27 mouse cellular contexts compared by ENCODE assay signal in the genomic region with DNA sequence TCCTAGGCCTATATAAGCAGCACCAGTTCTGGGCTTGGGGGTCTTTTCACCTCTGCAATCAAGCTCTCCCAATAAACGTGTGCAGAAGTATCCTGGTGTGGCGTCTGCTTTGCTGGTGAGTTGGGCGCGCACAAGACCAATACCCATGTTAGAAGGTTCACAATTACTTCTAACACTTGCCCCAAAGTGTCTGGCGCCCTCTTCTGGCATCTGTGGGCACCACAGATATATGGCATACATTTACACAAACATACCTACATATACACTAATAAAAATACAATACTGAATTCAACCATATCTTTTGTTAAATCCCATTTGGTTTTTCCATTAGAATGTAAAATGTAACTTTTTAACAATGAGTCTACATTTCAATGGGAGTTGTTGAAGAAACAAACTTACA. TPM values are rescaled to one million over a fixed set of nuclear protein-coding genes. Genes with fewer than 3 reads are reported as not detected.
A peak's percentile ranks its signal among the peaks of the same experiment; 100 is the strongest.
DNase-seq lines count a peak whose midpoint lies in the region; ATAC-seq and TF ChIP-seq lines count a peak whose summit lies in the region.
"Had no signal": no experiment of that assay in that cellular context is flagged by ENCODE, and none has a peak within 500 bp of the region (broad histone marks: within the 10 kb centered on the region; RNA-seq: fewer than 3 reads in every experiment).

No protein-coding gene starts in this region.

- DNase-seq in liver, embryonic 14.5 days (ENCODE audit: low read depth in 3 of 3, low spot score in 3 of 3), result no peak
- DNase-seq in 416B (ENCODE audit: low read depth) (peak; percentile 26), A20 (ENCODE audit: low read depth, low spot score) (peak; percentile 24), R1 (ENCODE audit: low read depth, low spot score) (peak; percentile 50)
- DNase-seq in embryonic facial prominence, embryonic 10.5 days (ENCODE audit: low spot score), result no peak
- no peak for DNase-seq in cerebellum, postnatal 14 days
- DNase-seq: cerebellum, adult 2 months; cerebellum, postnatal 36 days; gastrocnemius, postnatal 10 days; heart, adult 18-20 months; heart, postnatal 10 days; kidney, adult 18-20 months; kidney, postnatal 4 days; lung, adult 18-20 months; lung, postnatal 14 days; midbrain, embryonic 14.5 days; retina, postnatal 1 day; right cerebral cortex, postnatal 25 days had no signal

- no peaks in the 10 kb centered on the region for H3K36me3 ChIP-seq in liver, embryonic 14.5 days (replicated peaks; ENCODE audit: control insufficient read depth, insufficient read depth, low read depth)
- H3K36me3 ChIP-seq in liver, embryonic 12.5 days, result no peaks in the 10 kb centered on the region
- H3K36me3 ChIP-seq in embryonic facial prominence, embryonic 10.5 days (replicated peaks), result no peaks in the 10 kb centered on the region
- H3K36me3 ChIP-seq: embryonic facial prominence, embryonic 15.5 days; heart, embryonic 12.5 days; neural tube, embryonic 12.5 days had no signal

- ATAC-seq in liver, embryonic 14.5 days (ENCODE audit: insufficient read depth), result no peak
- no peak for ATAC-seq in liver, embryonic 12.5 days
- ATAC-seq in megakaryocyte-erythroid progenitor cell, adult 5-6 weeks (replicated peaks; ENCODE audit: low FRiP score, low TSS enrichment, poor library complexity, severe bottlenecking), result no peak
- ATAC-seq: forebrain, embryonic 16.5 days; hindbrain, postnatal 0 days had no signal

- TF ChIP-seq CTCF in liver, embryonic 14.5 days (IDR thresholded peaks at IDR 0.05; ENCODE audit: low read depth), result peak; percentile 50

- no peak for TF ChIP-seq EP300 in liver, embryonic 14.5 days (IDR thresholded peaks at IDR 0.05; ENCODE audit: low read depth)

- H3K4me1 ChIP-seq in liver, embryonic 14.5 days (replicated peaks; ENCODE audit: control insufficient read depth in 2 of 2, insufficient read depth in 2 of 2, low read length in 1 of 2), result no peaks in the 10 kb centered on the region
- H3K4me1 ChIP-seq in liver, embryonic 12.5 days, result no peaks in the 10 kb centered on the region
- no peaks in the 10 kb centered on the region for H3K4me1 ChIP-seq in embryonic facial prominence, embryonic 10.5 days
- H3K4me1 ChIP-seq: embryonic facial prominence, embryonic 15.5 days; heart, embryonic 12.5 days; megakaryocyte, embryonic 14.5 days; neural tube, embryonic 12.5 days had no signal

- H3K27me3 ChIP-seq in liver, embryonic 14.5 days (ENCODE audit: control insufficient read depth, insufficient read depth, low read length), result no peaks in the 10 kb centered on the region
- H3K27me3 ChIP-seq in liver, embryonic 12.5 days (replicated peaks), result no peaks in the 10 kb centered on the region
- H3K27me3 ChIP-seq in embryonic facial prominence, embryonic 10.5 days (replicated peaks; ENCODE audit: low read depth, poor library complexity, severe bottlenecking), result no peaks in the 10 kb centered on the region
- H3K27me3 ChIP-seq: embryonic facial prominence, embryonic 15.5 days; heart, embryonic 12.5 days had no signal

- H3K27ac ChIP-seq in liver, embryonic 14.5 days, result no peak overlapping the region
- no peak overlapping the region for H3K27ac ChIP-seq in liver, embryonic 12.5 days
- no peak overlapping the region for H3K27ac ChIP-seq in embryonic facial prominence, embryonic 10.5 days (replicated peaks)
- H3K27ac ChIP-seq: embryonic facial prominence, embryonic 15.5 days; hindbrain, postnatal 0 days; left cerebral cortex, adult 2 months; neural tube, embryonic 12.5 days had no signal

- H3K9me3 ChIP-seq in liver, embryonic 14.5 days (ENCODE audit: control insufficient read depth, low read length), result no peaks in the 10 kb centered on the region
- no peaks in the 10 kb centered on the region for H3K9me3 ChIP-seq in liver, embryonic 12.5 days (replicated peaks)
- peaks cover 8% of the 10 kb centered on the region for H3K9me3 ChIP-seq in embryonic facial prominence, embryonic 10.5 days
- H3K9me3 ChIP-seq: embryonic facial prominence, embryonic 15.5 days; neural tube, embryonic 12.5 days had no signal

- no peak overlapping the region for H3K4me2 ChIP-seq in liver, embryonic 14.5 days (ENCODE audit: low read depth)
- no peak overlapping the region for H3K4me2 ChIP-seq in liver, embryonic 12.5 days
- H3K4me2 ChIP-seq: embryonic facial prominence, embryonic 15.5 days; heart, embryonic 12.5 days; neural tube, embryonic 12.5 days had no signal

- 67% methylated on average over 5 of the region's 5 CpGs for WGBS in liver, embryonic 14.5 days (ENCODE audit: insufficient replicate concordance)
- WGBS in liver, embryonic 12.5 days (ENCODE audit: insufficient replicate concordance), result 68% methylated on average over 5 of the region's 5 CpGs
- 87% methylated on average over 5 of the region's 5 CpGs for WGBS in embryonic facial prominence, embryonic 10.5 days

- no peak overlapping the region for H3K4me3 ChIP-seq in liver, embryonic 14.5 days (ENCODE audit: insufficient read depth in 1 of 2, low read depth in 2 of 2, low read length in 2 of 2)
- no peak overlapping the region for H3K4me3 ChIP-seq in liver, embryonic 12.5 days
- no peak overlapping the region for H3K4me3 ChIP-seq in embryonic facial prominence, embryonic 10.5 days
- H3K4me3 ChIP-seq: embryonic facial prominence, embryonic 15.5 days; heart, embryonic 12.5 days; left cerebral cortex, adult 2 months; megakaryocyte, embryonic 14.5 days; neural tube, embryonic 12.5 days had no signal

- no peak overlapping the region for H3K9ac ChIP-seq in liver, embryonic 14.5 days (replicated peaks)
- H3K9ac ChIP-seq in liver, embryonic 12.5 days, result no peak overlapping the region
- H3K9ac ChIP-seq: embryonic facial prominence, embryonic 15.5 days; heart, embryonic 12.5 days; neural tube, embryonic 12.5 days had no signal

RNA-seq across cellular contexts. Expression of a gene that starts 18.9 kb away (rescaled TPM):
- 1.0 and 1.6 TPM in 2 replicates for polyA plus RNA-seq in liver, embryonic 14.5 days (2012; rRNA removed)
- polyA plus RNA-seq in liver, embryonic 14.5 days (2014; fragmentation: Nextera tagmentation; extraction: Ambion mirVana), result 1.9 and 2.3 TPM in 2 replicates
- 3.5 and 4.4 TPM in 2 replicates for polyA plus RNA-seq in liver, embryonic 12.5 days (2016; fragmentation: Nextera tagmentation; extraction: Ambion mirVana)
- polyA plus RNA-seq in embryonic facial prominence, embryonic 10.5 days (2016; fragmentation: Nextera tagmentation; extraction: Ambion mirVana), result 16.6 and 18.8 TPM in 2 replicates
- 7.8 and 10.1 TPM in 2 replicates for total RNA-seq in megakaryocyte-erythroid progenitor cell, adult 5-6 weeks (2014; fragmentation: Nextera tagmentation)
- total RNA-seq in megakaryocyte-erythroid progenitor cell, adult 5-6 weeks (2017), result 6.6 and 8.8 TPM in 2 replicates

RNA-seq across cellular contexts. Expression of a gene that starts 41.0 kb away (rescaled TPM):
- 3.6 and 5.0 TPM in 2 replicates for polyA plus RNA-seq in liver, embryonic 14.5 days (2012; rRNA removed)
- polyA plus RNA-seq in liver, embryonic 14.5 days (2014; fragmentation: Nextera tagmentation; extraction: Ambion mirVana), result 8.7 and 10.8 TPM in 2 replicates
- 27.1 and 27.8 TPM in 2 replicates for polyA plus RNA-seq in liver, embryonic 12.5 days (2016; fragmentation: Nextera tagmentation; extraction: Ambion mirVana)
- polyA plus RNA-seq in embryonic facial prominence, embryonic 10.5 days (2016; fragmentation: Nextera tagmentation; extraction: Ambion mirVana), result 146 and 152 TPM in 2 replicates
- 48.4 and 54.9 TPM in 2 replicates for total RNA-seq in megakaryocyte-erythroid progenitor cell, adult 5-6 weeks (2014; fragmentation: Nextera tagmentation)
- 46.8 and 47.2 TPM in 2 replicates for total RNA-seq in megakaryocyte-erythroid progenitor cell, adult 5-6 weeks (2017)

Comparison
In these comparisons a context has a peak if more than half of its experiments do, and no peak if none do; other contexts are left out.
1. DNase-seq: peak in 416B (single experiment), A20 (single experiment) and R1 (single experiment); none in liver, embryonic 14.5 days (0 of 3), embryonic facial prominence, embryonic 10.5 days (single experiment) and cerebellum, postnatal 14 days (0 of 2).